Mouse (Mus musculus) Muller cell, postnatal 12 days (primary cell): ENCODE data around the gene Ddx31.
A peak's percentile ranks its signal among the peaks of the same experiment; 100 is the strongest.

ENCODE experiments used
- DNase-seq: peaks from one replicate; pipeline ENCODE4 v3.0.0-alpha.2; 2015; ENCODE audit errors: inconsistent ontology term

Gene Ddx31

GRCm38 (mm10) chr2:28911331-28912038 lies 71.3 kb downstream of the Ddx31 start:
- DNase-seq: peak; percentile 38

- peak; percentile 17 for DNase-seq
These were observed 72.0 kb downstream of the Ddx31 start for GRCm38 (mm10) chr2:28912039-28912700.

- DNase-seq: no peak
These were observed 72.8 kb downstream of the Ddx31 start for GRCm38 (mm10) chr2:28912961-28913360.

GRCm38 (mm10) chr2:28914121-28914520 lies 73.9 kb downstream of the Ddx31 start:
- DNase-seq: no peak

GRCm38 (mm10) chr2:28915104-28915738 lies 75.0 kb downstream of the Ddx31 start:
- no peak for DNase-seq

- DNase-seq: peak; percentile 58
These were observed 75.7 kb downstream of the Ddx31 start for GRCm38 (mm10) chr2:28915768-28916512.

GRCm38 (mm10) chr2:28916513-28916865 lies 76.3 kb downstream of the Ddx31 start, which contains the start of gene Barhl1:
Barhl1 (minus strand) TSS chr2:28916668.
- DNase-seq: no peak

GRCm38 (mm10) chr2:28917156-28917517 lies 76.9 kb downstream of the Ddx31 start:
- no peak for DNase-seq

- DNase-seq: peak; percentile 27
These were observed 77.5 kb downstream of the Ddx31 start for GRCm38 (mm10) chr2:28917518-28918361.

GRCm38 (mm10) chr2:28919001-28919400 lies 78.8 kb downstream of the Ddx31 start:
- no peak for DNase-seq

GRCm38 (mm10) chr2:28923912-28924311 lies 83.7 kb downstream of the Ddx31 start:
- DNase-seq: peak; percentile 53

- DNase-seq: no peak
These were observed 90.4 kb downstream of the Ddx31 start for GRCm38 (mm10) chr2:28930571-28930970.

- DNase-seq: no peak
These were observed 98.8 kb downstream of the Ddx31 start for GRCm38 (mm10) chr2:28938997-28939396.

- peak; percentile 76 for DNase-seq
These were observed 103.7 kb downstream of the Ddx31 start for GRCm38 (mm10) chr2:28943666-28944516.

- DNase-seq: no peak
These were observed 105.2 kb downstream of the Ddx31 start for GRCm38 (mm10) chr2:28945388-28945787.

- peak; percentile 12 for DNase-seq
These were observed 106.1 kb downstream of the Ddx31 start for GRCm38 (mm10) chr2:28946312-28946711.

- no peak for DNase-seq
These were observed 112.8 kb downstream of the Ddx31 start for GRCm38 (mm10) chr2:28952981-28953380.

- no peak for DNase-seq
These were observed 114.4 kb downstream of the Ddx31 start for GRCm38 (mm10) chr2:28954595-28954994.
